Mouse (Mus musculus) T-cell, adult 2 months (primary cell): ENCODE data around the gene Rfesd.

ENCODE experiments used
- DNase-seq: peaks from one replicate; pipeline ENCODE4 v3.0.0; 2022; ENCODE audit warnings: low spot score

The Rfesd gene

DNA sequence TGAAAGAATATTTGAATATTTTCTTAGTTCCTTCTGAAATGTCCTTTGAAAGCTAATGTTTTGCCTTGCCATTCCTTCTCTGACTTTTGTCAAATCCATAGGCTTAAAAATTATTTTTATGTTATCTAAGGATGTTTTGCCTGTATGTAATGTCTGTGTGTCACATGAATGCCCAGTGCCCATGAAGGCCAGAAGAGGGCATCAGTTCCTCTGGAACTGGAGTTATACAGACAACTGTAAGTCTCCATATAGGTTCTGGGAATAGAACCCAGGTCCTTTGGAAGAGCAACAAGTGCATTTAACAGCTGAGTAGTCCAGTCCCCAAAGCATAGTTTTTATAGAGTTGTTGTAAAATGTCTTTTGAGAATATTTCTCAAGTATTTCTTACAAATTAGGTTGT, 36.6 kb downstream of the Rfesd start:
- no peak for DNase-seq

DNA sequence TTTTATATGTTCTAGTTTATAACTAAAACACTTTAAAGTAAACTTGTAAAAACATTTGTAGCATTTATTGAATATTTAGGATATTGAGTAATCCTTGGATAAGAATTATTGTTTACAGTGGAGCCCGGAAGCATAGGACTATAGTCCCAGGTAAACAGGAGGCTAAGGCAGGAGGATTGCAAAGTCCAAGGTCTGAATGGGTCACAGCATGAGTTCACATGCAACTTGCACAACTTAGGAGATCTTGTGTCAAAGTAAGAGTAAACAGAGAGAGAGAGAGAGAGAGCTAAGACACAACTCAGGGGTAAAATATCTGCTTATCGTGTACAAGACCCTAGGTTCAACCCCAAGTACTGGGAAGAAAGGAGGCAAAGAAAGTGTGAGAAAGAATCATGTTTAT, 41.9 kb downstream of the Rfesd start:
- DNase-seq = no peak

DNA sequence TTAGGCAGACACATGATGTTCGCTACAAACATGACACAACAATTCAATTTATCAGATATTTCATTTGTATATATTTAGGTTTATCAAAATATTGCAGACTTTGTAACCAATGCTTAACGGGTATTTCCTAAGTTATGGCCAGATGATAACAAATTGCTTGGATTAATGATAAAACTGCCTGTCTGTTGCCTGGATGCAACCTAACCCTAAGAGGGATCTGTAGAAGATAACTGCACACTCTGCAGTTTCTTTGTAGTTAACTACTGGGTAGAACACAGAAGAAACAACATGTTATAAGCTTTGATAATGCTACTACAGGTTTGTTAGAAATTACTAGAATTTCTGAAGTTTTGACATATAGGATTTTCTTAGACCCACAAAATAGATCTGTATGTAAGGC, 42.3 kb downstream of the Rfesd start:
- no peak for DNase-seq

- no peak for DNase-seq
These were observed 42.9 kb downstream of the Rfesd start for GRCm38 (mm10) chr13:75975629-75976028.

GRCm38 (mm10) chr13:75974481-75974880, 44.0 kb downstream of the Rfesd start:
- no peak for DNase-seq

- no peak for DNase-seq
These were observed 51.7 kb downstream of the Rfesd start, which contains the start of gene Spata9 for GRCm38 (mm10) chr13:75966850-75967249. Spata9 (plus strand) TSS chr13:75967150.

- no peak for DNase-seq
These were observed 63.0 kb downstream of the Rfesd start for GRCm38 (mm10) chr13:75955357-75955992.
